In genomic region chr6:145669596-145670071, GRCm38 (mm10) we compare ENCODE assay signal across 15 mouse cellular contexts. TPM values are rescaled to one million over a fixed set of nuclear protein-coding genes. Genes with fewer than 3 reads are reported as not detected.
DNase-seq lines count a peak whose midpoint lies in the region; ATAC-seq and TF ChIP-seq lines count a peak whose summit lies in the region.
"Had no signal": no experiment of that assay in that cellular context is flagged by ENCODE, and none has a peak within 500 bp of the region (broad histone marks: within the 10 kb centered on the region; RNA-seq: fewer than 3 reads in every experiment).

No protein-coding gene starts in this region.

- H3K9ac ChIP-seq in forebrain, postnatal 0 days: no peak overlapping the region
- H3K9ac ChIP-seq in forebrain, embryonic 11.5 days (ENCODE audit: low read length): no peak overlapping the region
- no peak overlapping the region for H3K9ac ChIP-seq in midbrain, embryonic 14.5 days (replicated peaks; ENCODE audit: low read length)
- no peak overlapping the region for H3K9ac ChIP-seq in midbrain, postnatal 0 days (replicated peaks; ENCODE audit: low read length, poor library complexity, severe bottlenecking)

- no peak overlapping the region for H3K27ac ChIP-seq in forebrain, postnatal 0 days (ENCODE audit: low read depth, low read length)
- H3K27ac ChIP-seq in forebrain, embryonic 11.5 days (ENCODE audit: low read depth, low read length): no peak overlapping the region
- H3K27ac ChIP-seq in midbrain, embryonic 14.5 days (replicated peaks; ENCODE audit: low read depth, low read length): peak overlapping the region; percentile 13; the same call in 1 of the 2 replicates
- no peak overlapping the region for H3K27ac ChIP-seq in midbrain, embryonic 10.5 days (replicated peaks)
- H3K27ac ChIP-seq in midbrain, postnatal 0 days (ENCODE audit: low read depth, low read length): no peak overlapping the region
- H3K27ac ChIP-seq in layer of hippocampus, adult 2 months: no peak overlapping the region

- no peak overlapping the region for H3K4me3 ChIP-seq in forebrain, postnatal 0 days (ENCODE audit: low read depth, low read length)
- no peak overlapping the region for H3K4me3 ChIP-seq in forebrain, embryonic 11.5 days (ENCODE audit: low read depth, low read length)
- H3K4me3 ChIP-seq in midbrain, embryonic 14.5 days (replicated peaks; ENCODE audit: low read depth, low read length): no peak overlapping the region
- H3K4me3 ChIP-seq in midbrain, embryonic 10.5 days: no peak overlapping the region
- H3K4me3 ChIP-seq in midbrain, postnatal 0 days (ENCODE audit: low read depth, low read length): no peak overlapping the region
- H3K4me3 ChIP-seq in layer of hippocampus, adult 2 months: no peak overlapping the region

- DNase-seq in forebrain, postnatal 0 days: peak; percentile 29
- DNase-seq in forebrain, embryonic 11.5 days (ENCODE audit: low spot score): no peak
- DNase-seq in midbrain, embryonic 14.5 days: peak; percentile 31
- no peak for DNase-seq in midbrain, embryonic 10.5 days (ENCODE audit: low spot score)
- peak; percentile 75 for DNase-seq in cerebellum, adult 9-11 months
- peak; percentile 71 for DNase-seq in midbrain, postnatal 0 days (ENCODE audit: low spot score)
- DNase-seq in layer of hippocampus, adult 2 months (ENCODE audit: low spot score in 2 of 2): no peak
- DNase-seq: heart, postnatal 4 days; kidney, adult 8-10 months; thymus, adult 18-20 months had no signal

- peak; percentile 45; the same call in 1 of the 2 replicates for ATAC-seq in forebrain, postnatal 0 days
- no peak for ATAC-seq in forebrain, embryonic 11.5 days (replicated peaks; ENCODE audit: low FRiP score)
- ATAC-seq in midbrain, embryonic 14.5 days (ENCODE audit: low FRiP score, low TSS enrichment): no peak
- ATAC-seq in midbrain, postnatal 0 days (ENCODE audit: low FRiP score): peak; percentile 65
- no peak for ATAC-seq in inflammation-experienced regulatory T-cells, adult 6 months

- no peaks in the 10 kb centered on the region for H3K27me3 ChIP-seq in forebrain, postnatal 0 days (ENCODE audit: insufficient read depth, low read length)
- H3K27me3 ChIP-seq in forebrain, embryonic 11.5 days (ENCODE audit: control insufficient read depth, insufficient read depth, low read length): no peaks in the 10 kb centered on the region
- no peaks in the 10 kb centered on the region for H3K27me3 ChIP-seq in midbrain, embryonic 14.5 days (ENCODE audit: control insufficient read depth, insufficient read depth, low read length)
- H3K27me3 ChIP-seq in midbrain, embryonic 10.5 days (ENCODE audit: low read depth, poor library complexity, severe bottlenecking): no peaks in the 10 kb centered on the region
- no peaks in the 10 kb centered on the region for H3K27me3 ChIP-seq in midbrain, postnatal 0 days (ENCODE audit: insufficient read depth, low read length)

- no peaks in the 10 kb centered on the region for H3K4me1 ChIP-seq in forebrain, postnatal 0 days (ENCODE audit: insufficient read depth)
- no peaks in the 10 kb centered on the region for H3K4me1 ChIP-seq in forebrain, embryonic 11.5 days (replicated peaks; ENCODE audit: control insufficient read depth, insufficient read depth, low read length)
- H3K4me1 ChIP-seq in midbrain, embryonic 14.5 days (ENCODE audit: control insufficient read depth, insufficient read depth, low read length): no peaks in the 10 kb centered on the region; the same call in 1 of the 2 replicates
- H3K4me1 ChIP-seq in midbrain, embryonic 10.5 days: no peaks in the 10 kb centered on the region
- H3K4me1 ChIP-seq in midbrain, postnatal 0 days (ENCODE audit: insufficient read depth, low read length): 0 out of 2 replicates have a peak, but pooled peaks cover 3% of the 10 kb centered on the region

- 33% methylated on average over 10 of the region's 10 CpGs for WGBS in forebrain, postnatal 0 days
- WGBS in forebrain, embryonic 11.5 days: 73% methylated on average over 10 of the region's 10 CpGs
- 60% methylated on average over 10 of the region's 10 CpGs for WGBS in midbrain, embryonic 14.5 days
- WGBS in midbrain, embryonic 10.5 days: 91% methylated on average over 10 of the region's 10 CpGs
- 45% methylated on average over 10 of the region's 10 CpGs for WGBS in midbrain, postnatal 0 days

- no peak overlapping the region for H3K4me2 ChIP-seq in forebrain, postnatal 0 days (ENCODE audit: low read depth)
- H3K4me2 ChIP-seq in forebrain, embryonic 11.5 days (ENCODE audit: low read depth, low read length, severe bottlenecking): no peak overlapping the region
- no peak overlapping the region for H3K4me2 ChIP-seq in midbrain, embryonic 14.5 days (ENCODE audit: low read length)
- H3K4me2 ChIP-seq in midbrain, postnatal 0 days (ENCODE audit: low read depth, low read length, poor library complexity, severe bottlenecking): no peak overlapping the region
- H3K4me2 ChIP-seq: heart, embryonic 11.5 days had no signal

- H3K9me3 ChIP-seq in forebrain, postnatal 0 days (ENCODE audit: low read length): no peaks in the 10 kb centered on the region
- no peaks in the 10 kb centered on the region for H3K9me3 ChIP-seq in forebrain, embryonic 11.5 days (ENCODE audit: control insufficient read depth, low read length)
- H3K9me3 ChIP-seq in midbrain, embryonic 14.5 days (ENCODE audit: control insufficient read depth, low read length): no peaks in the 10 kb centered on the region
- no peaks in the 10 kb centered on the region for H3K9me3 ChIP-seq in midbrain, embryonic 10.5 days (replicated peaks)
- no peaks in the 10 kb centered on the region for H3K9me3 ChIP-seq in midbrain, postnatal 0 days (ENCODE audit: low read length)

- H3K36me3 ChIP-seq in forebrain, postnatal 0 days (ENCODE audit: insufficient read depth): no peaks in the 10 kb centered on the region
- no peaks in the 10 kb centered on the region for H3K36me3 ChIP-seq in forebrain, embryonic 11.5 days (ENCODE audit: control insufficient read depth, insufficient read depth, low read length)
- H3K36me3 ChIP-seq in midbrain, embryonic 14.5 days (ENCODE audit: control insufficient read depth, insufficient read depth, low read length): no peaks in the 10 kb centered on the region
- no peaks in the 10 kb centered on the region for H3K36me3 ChIP-seq in midbrain, embryonic 10.5 days
- H3K36me3 ChIP-seq in midbrain, postnatal 0 days (ENCODE audit: insufficient read depth, low read length): no peaks in the 10 kb centered on the region

- TF ChIP-seq CTCF in forebrain, postnatal 0 days (IDR thresholded peaks at IDR 0.05; ENCODE audit: low read depth): no peak
- no peak for TF ChIP-seq CTCF in midbrain, postnatal 0 days (IDR thresholded peaks at IDR 0.05)
- no peak for TF ChIP-seq CTCF in layer of hippocampus, adult 2 months (conservative IDR thresholded peaks at IDR 0.05)

RNA-seq across cellular contexts. Expression of gene Tuba3b, which starts 54.1 kb away (rescaled TPM):
- not detected in 2 replicates for total RNA-seq in forebrain, postnatal 0 days (2014; rRNA removed)
- not detected in 2 replicates for polyA plus RNA-seq in forebrain, postnatal 0 days (2015; fragmentation: Nextera tagmentation; extraction: Ambion mirVana)
- not detected in 2 replicates for polyA plus RNA-seq in forebrain, embryonic 11.5 days (2014; fragmentation: Nextera tagmentation; extraction: Ambion mirVana)
- 0.12 TPM in 1 of 2 replicates, not detected in the other for polyA plus RNA-seq in midbrain, embryonic 14.5 days (2014; fragmentation: Nextera tagmentation; extraction: Ambion mirVana)
- polyA plus RNA-seq in midbrain, embryonic 10.5 days (2016; fragmentation: Nextera tagmentation; extraction: Ambion mirVana): not detected in 2 replicates
- 0.44 TPM in 1 of 2 replicates, not detected in the other for total RNA-seq in midbrain, postnatal 0 days (2014; rRNA removed)
- 0.11 TPM in 1 of 2 replicates, not detected in the other for polyA plus RNA-seq in midbrain, postnatal 0 days (2015; fragmentation: Nextera tagmentation; extraction: Ambion mirVana)
- not detected for polyA plus RNA-seq in inflammation-experienced regulatory T-cells, adult 6 months (2017; shearing (Covaris generic))
- not detected for total RNA-seq in layer of hippocampus, adult 2 months (2021)
- total RNA-seq: adrenal gland, adult 18-20 months had no signal
- polyA plus RNA-seq: heart, embryonic 11.5 days; large intestine, adult 2 months; limb, embryonic 14.5 days had no signal

RNA-seq across cellular contexts. Expression of gene Lmntd1, which starts 55.5 kb away (rescaled TPM):
- total RNA-seq in forebrain, postnatal 0 days (2014; rRNA removed): 1.4 and 2.1 TPM in 2 replicates
- 1.1 and 1.3 TPM in 2 replicates for polyA plus RNA-seq in forebrain, postnatal 0 days (2015; fragmentation: Nextera tagmentation; extraction: Ambion mirVana)
- polyA plus RNA-seq in forebrain, embryonic 11.5 days (2014; fragmentation: Nextera tagmentation; extraction: Ambion mirVana): 0.31 and 0.33 TPM in 2 replicates
- polyA plus RNA-seq in midbrain, embryonic 14.5 days (2014; fragmentation: Nextera tagmentation; extraction: Ambion mirVana): 0.76 and 1.3 TPM in 2 replicates
- 0.11 and 0.30 TPM in 2 replicates for polyA plus RNA-seq in midbrain, embryonic 10.5 days (2016; fragmentation: Nextera tagmentation; extraction: Ambion mirVana)
- total RNA-seq in midbrain, postnatal 0 days (2014; rRNA removed): 2.0 and 2.3 TPM in 2 replicates
- 1.5 and 2.7 TPM in 2 replicates for polyA plus RNA-seq in midbrain, postnatal 0 days (2015; fragmentation: Nextera tagmentation; extraction: Ambion mirVana)
- not detected for polyA plus RNA-seq in inflammation-experienced regulatory T-cells, adult 6 months (2017; shearing (Covaris generic))
- total RNA-seq in layer of hippocampus, adult 2 months (2021): 1 to 10 TPM; 2.0 to 2.3 TPM

Comparison
In these comparisons a context has a peak if more than half of its experiments do, and no peak if none do; other contexts are left out.
1. ATAC-seq: peak in forebrain, postnatal 0 days (single experiment) and midbrain, postnatal 0 days (single experiment); none in forebrain, embryonic 11.5 days (single experiment), midbrain, embryonic 14.5 days (single experiment) and inflammation-experienced regulatory T-cells, adult 6 months (single experiment).
2. DNase-seq: peak in forebrain, postnatal 0 days (single experiment), midbrain, embryonic 14.5 days (single experiment), cerebellum, adult 9-11 months (single experiment) and midbrain, postnatal 0 days (single experiment); none in forebrain, embryonic 11.5 days (single experiment), midbrain, embryonic 10.5 days (single experiment) and layer of hippocampus, adult 2 months (0 of 2).